Mouse (Mus musculus): ENCODE measurements at regions not wholly inside any gene's neighbourhood (a gene's known extent, or its start where the extent isn't known, plus 50 kb on each side); places are given as distances from the start of the nearest gene placed in this dataset.

DNA sequence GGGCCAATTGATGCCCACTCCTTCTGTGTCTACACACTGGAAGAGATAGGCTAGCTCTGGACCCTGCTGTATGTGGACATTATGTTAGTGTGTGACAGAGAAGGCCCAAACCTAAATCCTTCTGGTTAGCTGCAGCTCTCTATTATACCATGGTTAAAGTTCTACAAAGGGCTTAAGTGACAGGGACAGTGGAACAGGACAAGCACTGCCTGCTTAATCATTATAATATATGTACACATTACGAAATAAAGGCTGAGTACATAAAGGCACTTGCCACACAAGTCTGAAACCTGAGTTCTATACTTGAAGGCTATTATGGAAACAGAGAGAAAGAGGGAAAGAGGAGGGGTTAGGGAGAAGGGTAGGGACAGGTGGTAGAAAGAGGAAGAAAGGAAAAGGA is 55.2 kb downstream of the Rdh14 start:
- Histone ChIP-seq H3K36me3 (ENCODE audit: control insufficient read depth, insufficient read depth, low read length) (no peaks in the 10 kb centered on the region), H3K27me3 (ENCODE audit: control insufficient read depth, insufficient read depth, low read length) (no peaks in the 10 kb centered on the region), H3K4me1 (ENCODE audit: control insufficient read depth, insufficient read depth, low read length) (no peaks in the 10 kb centered on the region), H3K9ac (ENCODE audit: low read depth, low read length) (no peak overlapping the region), H3K4me3 (no peak overlapping the region), H3K27ac (no peak overlapping the region), H3K79me2 (replicated peaks; ENCODE audit: control insufficient read depth, insufficient read depth, low read length) (no peaks in the 10 kb centered on the region)
- WGBS = 88% methylated on average over 1 of the region's 1 CpGs
- TF ChIP-seq EP300 (IDR thresholded peaks at IDR 0.05; ENCODE audit: insufficient read depth, low read depth, low read length) (no peak), CTCF (IDR thresholded peaks at IDR 0.05) (no peak), POLR2A (IDR thresholded peaks at IDR 0.05; ENCODE audit: insufficient read depth, low read depth, low read length) (no peak)
- DNase-seq = no peak
- intact Hi-C loops (cut with DNase I) = no loop called here

DNA sequence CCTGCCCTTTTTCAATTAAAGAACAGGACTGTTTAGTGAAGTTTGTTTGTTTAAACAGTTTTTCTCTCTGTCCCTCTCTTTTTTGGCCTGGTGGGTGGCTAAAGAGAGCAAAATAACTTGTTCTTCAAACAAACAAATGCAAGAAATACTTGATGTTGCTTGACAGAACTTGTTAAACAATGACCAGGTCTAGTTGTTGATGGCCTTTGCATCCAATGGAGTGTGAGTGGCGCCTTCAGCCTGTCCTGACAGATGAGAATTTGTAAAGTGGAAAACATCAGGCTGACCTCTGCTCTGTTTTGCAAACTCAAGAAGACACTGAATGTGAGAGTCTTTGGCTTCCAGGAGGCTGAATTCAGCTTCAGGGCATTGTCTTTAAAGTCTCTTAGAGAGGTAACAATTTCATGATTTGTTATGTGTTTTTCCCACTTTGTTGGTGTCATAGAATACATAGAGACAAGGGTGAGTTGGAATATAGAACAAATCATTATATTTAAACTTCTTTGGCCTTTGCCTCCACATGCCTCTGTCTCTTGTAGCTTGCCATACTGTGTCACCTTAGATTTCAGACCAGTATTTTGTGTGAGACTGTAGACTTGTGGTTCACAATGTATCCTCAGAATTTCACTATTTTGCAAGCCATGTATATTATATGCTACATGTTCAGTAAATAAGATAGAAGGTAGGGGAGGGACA is 67.5 kb downstream of the Rdh14 start:
- no peaks in the 10 kb centered on the region for H3K4me1 ChIP-seq (ENCODE audit: control insufficient read depth, insufficient read depth, low read length)
- no peaks in the 10 kb centered on the region for H3K79me2 ChIP-seq (replicated peaks; ENCODE audit: control insufficient read depth, insufficient read depth, low read length)
- no peaks in the 10 kb centered on the region for H3K36me3 ChIP-seq (ENCODE audit: control insufficient read depth, insufficient read depth, low read length)
- intact Hi-C loops (cut with DNase I) = no loop called here
- WGBS = 73% methylated on average over 1 of the region's 1 CpGs
- TF ChIP-seq POLR2A (IDR thresholded peaks at IDR 0.05; ENCODE audit: insufficient read depth, low read depth, low read length) = no peak
- TF ChIP-seq CTCF (IDR thresholded peaks at IDR 0.05) = no peak
- no peak for TF ChIP-seq EP300 (IDR thresholded peaks at IDR 0.05; ENCODE audit: insufficient read depth, low read depth, low read length)
- no peak overlapping the region for H3K27ac ChIP-seq
- DNase-seq = no peak
- no peaks in the 10 kb centered on the region for H3K27me3 ChIP-seq (ENCODE audit: control insufficient read depth, insufficient read depth, low read length)
- no peak overlapping the region for H3K4me3 ChIP-seq
- H3K9ac ChIP-seq (ENCODE audit: low read depth, low read length) = no peak overlapping the region

DNA sequence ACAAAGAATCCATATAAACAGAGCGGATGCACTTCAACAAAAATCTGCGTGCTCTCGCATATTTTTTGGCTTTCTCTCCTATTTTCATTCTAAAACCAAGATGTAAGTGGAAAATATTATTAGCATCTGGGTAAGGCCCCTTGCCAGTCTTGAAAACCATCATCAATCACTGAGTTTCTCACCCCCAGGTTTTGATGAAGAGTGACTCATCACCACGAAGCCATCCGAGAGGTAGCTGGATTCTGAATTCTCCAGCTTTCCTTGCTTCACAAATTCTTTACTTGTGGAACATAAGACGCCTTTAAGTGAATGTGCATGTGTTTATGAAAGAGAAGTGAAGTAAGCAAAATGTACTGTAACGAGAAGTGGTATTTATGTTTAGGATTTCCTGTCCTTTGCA is 71.2 kb downstream of the Rdh14 start:
- H3K4me3 ChIP-seq = no peak overlapping the region
- no peaks in the 10 kb centered on the region for H3K36me3 ChIP-seq (ENCODE audit: control insufficient read depth, insufficient read depth, low read length)
- intact Hi-C loops (cut with DNase I) = no loop called here
- no peaks in the 10 kb centered on the region for H3K4me1 ChIP-seq (ENCODE audit: control insufficient read depth, insufficient read depth, low read length)
- TF ChIP-seq CTCF (IDR thresholded peaks at IDR 0.05) (no peak), EP300 (IDR thresholded peaks at IDR 0.05; ENCODE audit: insufficient read depth, low read depth, low read length) (no peak)
- H3K27me3 ChIP-seq (ENCODE audit: control insufficient read depth, insufficient read depth, low read length) = no peaks in the 10 kb centered on the region
- no peak overlapping the region for H3K27ac ChIP-seq
- DNase-seq = no peak
- no peaks in the 10 kb centered on the region for H3K79me2 ChIP-seq (replicated peaks; ENCODE audit: control insufficient read depth, insufficient read depth, low read length)
- 84% methylated on average over 7 of the region's 7 CpGs for WGBS
- no peak overlapping the region for H3K9ac ChIP-seq (ENCODE audit: low read depth, low read length)

DNA sequence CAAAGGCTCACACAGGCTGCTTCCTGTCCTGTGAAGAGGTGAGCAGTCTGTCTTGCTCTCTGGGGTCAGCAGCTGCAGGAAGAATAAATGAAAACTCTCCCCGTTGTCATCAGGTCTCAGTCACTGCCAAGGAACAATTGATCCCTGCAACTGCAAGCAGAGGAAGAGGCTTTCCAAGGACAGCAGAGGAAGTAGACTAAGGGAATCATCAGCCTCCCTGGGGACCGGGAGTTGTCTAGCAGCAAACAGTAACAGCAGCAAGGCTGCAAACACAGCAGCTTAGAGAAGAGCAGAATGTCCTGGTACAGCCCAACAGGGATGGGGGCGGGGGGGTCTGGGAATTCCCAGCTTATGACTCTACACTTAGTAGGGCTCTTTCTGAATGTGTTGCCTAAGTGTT is 72.4 kb downstream of the Rdh14 start:
- DNase-seq = no peak
- Histone ChIP-seq H3K4me3 (no peak overlapping the region), H3K27ac (no peak overlapping the region), H3K79me2 (replicated peaks; ENCODE audit: control insufficient read depth, insufficient read depth, low read length) (no peaks in the 10 kb centered on the region), H3K27me3 (ENCODE audit: control insufficient read depth, insufficient read depth, low read length) (no peaks in the 10 kb centered on the region), H3K9ac (ENCODE audit: low read depth, low read length) (no peak overlapping the region), H3K36me3 (ENCODE audit: control insufficient read depth, insufficient read depth, low read length) (no peaks in the 10 kb centered on the region), H3K4me1 (ENCODE audit: control insufficient read depth, insufficient read depth, low read length) (no peaks in the 10 kb centered on the region)
- TF ChIP-seq POLR2A (IDR thresholded peaks at IDR 0.05; ENCODE audit: insufficient read depth, low read depth, low read length) (no peak), CTCF (IDR thresholded peaks at IDR 0.05) (no peak), EP300 (IDR thresholded peaks at IDR 0.05; ENCODE audit: insufficient read depth, low read depth, low read length) (no peak)
- 40% methylated on average over 3 of the region's 3 CpGs for WGBS
- intact Hi-C loops (cut with DNase I) = no loop called here

DNA sequence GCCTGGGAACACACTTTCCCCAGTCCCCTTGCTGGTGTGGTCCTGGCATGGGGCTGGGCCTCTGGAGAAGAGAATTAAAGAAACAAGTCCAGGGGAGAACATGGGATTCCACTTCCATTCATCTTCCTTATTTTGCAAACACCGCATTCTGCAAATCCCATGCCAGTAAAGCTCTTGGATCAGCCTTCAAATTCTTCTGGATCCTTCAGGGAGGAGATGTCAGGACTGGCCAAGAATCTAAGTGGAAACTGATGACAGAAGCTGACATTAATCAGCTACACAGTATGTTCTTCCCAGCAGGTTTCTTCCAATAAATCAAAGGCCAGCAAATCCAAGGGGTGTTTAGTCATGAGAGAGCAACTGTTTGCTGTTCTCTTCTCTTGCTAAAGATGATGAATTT is 83.4 kb downstream of the Rdh14 start:
- peak in 1 of 2 experiments; percentile 24 for DNase-seq
- H3K4me3 ChIP-seq = no peak overlapping the region
- intact Hi-C loops (cut with DNase I) = no loop called here
- H3K36me3 ChIP-seq (ENCODE audit: control insufficient read depth, insufficient read depth, low read length) = no peaks in the 10 kb centered on the region
- H3K9ac ChIP-seq (ENCODE audit: low read depth, low read length) = no peak overlapping the region
- no peaks in the 10 kb centered on the region for H3K79me2 ChIP-seq (replicated peaks; ENCODE audit: control insufficient read depth, insufficient read depth, low read length)
- 85% methylated on average over 1 of the region's 1 CpGs for WGBS
- no peak overlapping the region for H3K27ac ChIP-seq
- no peaks in the 10 kb centered on the region for H3K27me3 ChIP-seq (ENCODE audit: control insufficient read depth, insufficient read depth, low read length)
- no peaks in the 10 kb centered on the region; the same call in 1 of the 2 replicates for H3K4me1 ChIP-seq (ENCODE audit: control insufficient read depth, insufficient read depth, low read length)
- no peak for TF ChIP-seq POLR2A (IDR thresholded peaks at IDR 0.05; ENCODE audit: insufficient read depth, low read depth, low read length)
- TF ChIP-seq EP300 (IDR thresholded peaks at IDR 0.05; ENCODE audit: insufficient read depth, low read depth, low read length) = no peak
- no peak for TF ChIP-seq CTCF (IDR thresholded peaks at IDR 0.05)

DNA sequence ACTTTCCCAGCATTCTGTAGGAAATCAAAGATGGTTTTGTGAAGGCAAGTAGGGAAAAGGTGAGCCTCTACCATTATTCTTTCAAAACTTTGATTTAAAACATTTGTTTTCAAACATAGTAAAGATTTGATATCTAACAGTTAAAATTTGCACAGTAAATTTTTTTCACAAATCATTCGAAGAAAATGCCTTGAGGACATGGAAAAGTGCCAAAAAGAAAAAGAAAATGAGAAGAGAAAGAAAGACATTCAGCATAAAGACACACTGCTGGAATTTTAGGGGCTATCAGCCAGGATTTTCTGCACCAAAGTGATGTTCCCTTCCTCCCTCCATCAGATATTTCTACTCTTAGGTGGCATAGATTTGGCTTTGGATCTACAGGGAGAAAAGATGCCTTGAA is 90.2 kb downstream of the Rdh14 start:
- Histone ChIP-seq H3K79me2 (replicated peaks; ENCODE audit: control insufficient read depth, insufficient read depth, low read length) (no peaks in the 10 kb centered on the region), H3K4me3 (no peak overlapping the region), H3K9ac (ENCODE audit: low read depth, low read length) (no peak overlapping the region), H3K36me3 (ENCODE audit: control insufficient read depth, insufficient read depth, low read length) (no peaks in the 10 kb centered on the region), H3K4me1 (ENCODE audit: control insufficient read depth, insufficient read depth, low read length) (no peaks in the 10 kb centered on the region), H3K27ac (no peak overlapping the region), H3K27me3 (ENCODE audit: control insufficient read depth, insufficient read depth, low read length) (no peaks in the 10 kb centered on the region)
- no peak for DNase-seq
- intact Hi-C loops (cut with DNase I) = no loop called here
- WGBS = 38% methylated on average over 1 of the region's 1 CpGs
- TF ChIP-seq POLR2A (IDR thresholded peaks at IDR 0.05; ENCODE audit: insufficient read depth, low read depth, low read length) (no peak), CTCF (IDR thresholded peaks at IDR 0.05) (no peak)
